Mouse (Mus musculus): ENCODE data around the gene Nudt9.

DNA sequence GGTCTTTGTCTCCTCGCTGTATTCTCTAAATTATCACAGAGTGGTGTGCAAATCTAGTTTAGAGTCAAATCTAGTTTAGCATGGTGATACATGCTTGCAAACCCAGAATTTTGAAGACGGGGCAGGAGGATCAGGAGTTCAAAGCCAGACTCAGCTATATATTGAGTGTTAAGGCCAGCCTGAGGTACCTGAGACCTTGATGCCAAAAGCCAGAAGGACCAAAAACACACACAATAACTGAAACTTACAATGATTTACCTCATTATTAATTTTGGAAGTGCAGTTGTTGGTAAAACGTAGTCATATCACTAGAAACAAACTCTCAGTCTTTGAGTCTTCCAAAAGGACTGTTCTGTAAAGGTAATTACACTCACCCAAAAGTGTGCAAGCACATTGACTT is 36.7 kb upstream of the Nudt9 start:
- TF ChIP-seq POLR2A (IDR thresholded peaks at IDR 0.05; ENCODE audit: insufficient read depth, low read depth, low read length): no peak
- no peak for TF ChIP-seq CTCF (IDR thresholded peaks at IDR 0.05; ENCODE audit: insufficient read depth, low read depth, low read length)
